Comparison of ENCODE assay signal across 8 mouse cellular contexts in genomic region chr2:93014093-93014937, GRCm38 (mm10). TPM values are rescaled to one million over a fixed set of nuclear protein-coding genes. Genes with fewer than 3 reads are reported as not detected.
DNase-seq lines count a peak whose midpoint lies in the region; ATAC-seq lines count a peak whose summit lies in the region.

No protein-coding gene starts in this region.

- ATAC-seq in granulocyte monocyte progenitor cell, adult 5-6 weeks (replicated peaks; ENCODE audit: poor library complexity, severe bottlenecking), result peak; percentile 85
- peak; percentile 88 for ATAC-seq in lung, embryonic 16.5 days (ENCODE audit: low read depth)

- peak overlapping the region; percentile 79 for H3K9ac ChIP-seq in lung, embryonic 16.5 days (ENCODE audit: low read length)

- H3K27ac ChIP-seq in lung, embryonic 16.5 days (ENCODE audit: low read length), result peak overlapping the region; percentile 95

- H3K4me3 ChIP-seq in lung, embryonic 16.5 days (ENCODE audit: low read length), result peak overlapping the region; percentile 61

- no peaks in the 10 kb centered on the region for H3K9me3 ChIP-seq in lung, embryonic 16.5 days (ENCODE audit: control insufficient read depth, low read length)

- H3K27me3 ChIP-seq in lung, embryonic 16.5 days (ENCODE audit: control insufficient read depth, insufficient read depth, low read depth, low read length), result no peaks in the 10 kb centered on the region

- peaks cover 4% of the 10 kb centered on the region; the same call in 1 of the 2 replicates for H3K36me3 ChIP-seq in lung, embryonic 16.5 days (ENCODE audit: control insufficient read depth, insufficient read depth, low read length)

- peaks cover 22% of the 10 kb centered on the region for H3K4me1 ChIP-seq in lung, embryonic 16.5 days (replicated peaks; ENCODE audit: control insufficient read depth, insufficient read depth, low read length)

- 3% methylated on average over 41 of the region's 50 CpGs for WGBS in lung, embryonic 16.5 days

- peak overlapping the region; percentile 96 for H3K4me2 ChIP-seq in lung, embryonic 16.5 days (ENCODE audit: low read depth, low read length)

- peak; percentile 95 for DNase-seq in heart, adult 11 months
- DNase-seq in heart, adult 8-10 months (ENCODE audit: low spot score), result no peak
- DNase-seq in adrenal gland, postnatal 25 days, result peak; percentile 87
- peak; percentile 30 to 54 for DNase-seq in kidney, adult 8-10 months
- DNase-seq in ovary, postnatal 14 days (ENCODE audit: low spot score), result peak; percentile 45
- DNase-seq in layer of hippocampus, postnatal 25 days (ENCODE audit: extremely low spot score in 1 of 2, low spot score in 1 of 2), result no peak

RNA-seq across cellular contexts. Expression of gene Prdm11, which starts 31.7 kb away (rescaled TPM):
- 10 to 100 TPM in 2 of 4 experiments, 1 to 10 TPM in 2; 5.7 to 10.5 (median 9.3) TPM for total RNA-seq in heart, adult 8-10 months (2022)
- total RNA-seq in adrenal gland, postnatal 25 days (2021), result 63.1 and 63.6 TPM in 2 replicates
- total RNA-seq in granulocyte monocyte progenitor cell, adult 5-6 weeks (2014; fragmentation: Nextera tagmentation), result 12.2 and 13.3 TPM in 2 replicates
- 3.3 and 6.1 TPM in 2 replicates for total RNA-seq in granulocyte monocyte progenitor cell, adult 5-6 weeks (2017)
- 5.5 and 6.3 TPM in 2 replicates for polyA plus RNA-seq in lung, embryonic 16.5 days (2015; fragmentation: Nextera tagmentation; extraction: Ambion mirVana)
- 10 to 100 TPM; 24.1 to 25.8 TPM for total RNA-seq in layer of hippocampus, postnatal 25 days (2021)

Comparison
In these comparisons a context has a peak if more than half of its experiments do, and no peak if none do; other contexts are left out.
1. DNase-seq: peak in heart, adult 11 months (single experiment), adrenal gland, postnatal 25 days (single experiment), kidney, adult 8-10 months (2 of 2) and ovary, postnatal 14 days (single experiment); none in heart, adult 8-10 months (single experiment) and layer of hippocampus, postnatal 25 days (0 of 2).